Mouse (Mus musculus) embryonic facial prominence, embryonic 14.5 days (tissue): Measurements from ENCODE around the gene Tmem119. TPM values are rescaled to one million over a fixed set of nuclear protein-coding genes. Genes with fewer than 3 reads are reported as not detected.
"Not testable (repeated sequence)": the region's sequence is repeated elsewhere in the genome, so short reads cannot be mapped to it uniquely, and the experiment has no call there.

Experiments
- ATAC-seq: fragments of 200-750 bp; cut with Nextera tagmentation; 2 replicates; pipeline ENCODE4 v1.8.0; 2017; ENCODE audit warnings: low read depth, moderate number of reproducible peaks, moderate TSS enrichment
- DNase-seq: peaks from one replicate; pipeline ENCODE4 v3.0.0-alpha.2; 2015; ENCODE audit warnings: low spot score
- H3K27ac ChIP-seq: fragments of 300-500 bp; sonication (generic); replicated peaks from 2 replicates; pipeline ENCODE4 v1.5.1; 2014; ENCODE audit warnings: low read depth, mild to moderate bottlenecking, low read length, moderate library complexity
- H3K27me3 ChIP-seq: fragments of 300-500 bp; sonication (generic); replicated peaks from 2 replicates; pipeline ENCODE4 v1.6.1; 2014; ENCODE audit warnings: low read length; ENCODE audit not compliant: control insufficient read depth, insufficient read depth
- H3K36me3 ChIP-seq: fragments of 300-500 bp; sonication (generic); 2 replicates; pipeline ENCODE4 v1.6.1; 2014; ENCODE audit warnings: low read length, mixed read lengths; ENCODE audit not compliant: control insufficient read depth, insufficient read depth
- H3K4me1 ChIP-seq: fragments of 300-500 bp; sonication (generic); 2 replicates; pipeline ENCODE4 v1.6.1; 2014; ENCODE audit warnings: antibody characterized with exemption, low read length; ENCODE audit not compliant: control insufficient read depth, insufficient read depth
- H3K4me2 ChIP-seq: fragments of 300-500 bp; sonication (generic); 2 replicates; pipeline ENCODE4 v1.6.1; 2014; ENCODE audit warnings: low read depth, mild to moderate bottlenecking, low read length, moderate library complexity, mixed read lengths
- H3K4me3 ChIP-seq: fragments of 300-500 bp; sonication (generic); 2 replicates; pipeline ENCODE4 v1.5.1; 2014; ENCODE audit warnings: low read depth, mild to moderate bottlenecking, low read length
- H3K9ac ChIP-seq: fragments of 300-500 bp; sonication (generic); 2 replicates; pipeline ENCODE4 v1.6.1; 2014; ENCODE audit warnings: low read depth, mild to moderate bottlenecking, low read length, moderate library complexity, mixed read lengths
- H3K9me3 ChIP-seq: fragments of 300-500 bp; sonication (generic); 2 replicates; pipeline ENCODE4 v1.6.1; 2016; ENCODE audit warnings: low read length; ENCODE audit not compliant: control insufficient read depth
- WGBS: fragments of 180-500 bp; shearing (Covaris S2); extraction: QIAGEN DNeasy Blood & Tissue Kit; methylation state at CpG from one replicate; pipeline ENCODE4 v1.1.7; 2014; 5-methylcytosine and 5-hydroxymethylcytosine counted together
- polyA plus RNA-seq: library from polyadenylated mRNA; unstranded; fragments of >200 nt; fragmentation: Nextera tagmentation; extraction: Ambion mirVana; gene quantifications from 2 replicates; pipeline ENCODE4 v1.2.1, GENCODE M21; 2014

Tmem119 gene
- polyA plus RNA-seq, 1 experiment from 2014 or later = 109 TPM

GRCm38 (mm10) chr5:113790453-113791196 lies 9.7 kb downstream of the Tmem119 start:
- Histone ChIP-seq H3K27me3 (no peaks in the 10 kb centered on the region), H3K27ac (peak overlapping the region; percentile 21; the same call in 1 of the 2 replicates), H3K4me3 (no peak overlapping the region), H3K36me3 (peaks cover 25% of the 10 kb centered on the region), H3K4me1 (peaks cover 16% of the 10 kb centered on the region), H3K9ac (no peak overlapping the region), H3K9me3 (no peaks in the 10 kb centered on the region), H3K4me2 (no peak overlapping the region)
- ATAC-seq (no peak), DNase-seq (no peak)
- WGBS = 67% methylated on average over 11 of the region's 11 CpGs

- WGBS = 18% methylated on average over 7 of the region's 7 CpGs
- Histone ChIP-seq H3K4me1 (peaks cover 16% of the 10 kb centered on the region), H3K4me2 (no peak overlapping the region)
These were observed 11.1 kb downstream of the Tmem119 start for GRCm38 (mm10) chr5:113789075-113789788.

GRCm38 (mm10) chr5:113788645-113789044 lies 11.7 kb downstream of the Tmem119 start:
- Histone ChIP-seq H3K27me3 (no peaks in the 10 kb centered on the region), H3K27ac (peak overlapping the region; percentile 79), H3K4me2 (no peak overlapping the region), H3K9me3 (no peaks in the 10 kb centered on the region), H3K9ac (no peak overlapping the region), H3K4me1 (peaks cover 17% of the 10 kb centered on the region), H3K36me3 (peaks cover 5% of the 10 kb centered on the region), H3K4me3 (no peak overlapping the region)
- WGBS = 24% methylated on average over 6 of the region's 6 CpGs
- peak; percentile 16; the same call in 1 of the 2 replicates for ATAC-seq
- DNase-seq = no peak

More at GRCm38 (mm10) chr5:113789075-113789788, 11.1 kb downstream of the Tmem119 start:
- Histone ChIP-seq H3K9ac (peak overlapping the region; percentile 21; the same call in 1 of the 2 replicates), H3K9me3 (no peaks in the 10 kb centered on the region), H3K27me3 (no peaks in the 10 kb centered on the region), H3K36me3 (peaks cover 11% of the 10 kb centered on the region), H3K27ac (peak overlapping the region; percentile 79), H3K4me3 (no peak overlapping the region)
- DNase-seq (peak; percentile 91), ATAC-seq (peak; percentile 83)

GRCm38 (mm10) chr5:113786985-113787384 lies 13.3 kb downstream of the Tmem119 start:
- Histone ChIP-seq H3K9ac (no peak overlapping the region), H3K4me2 (no peak overlapping the region), H3K27me3 (no peaks in the 10 kb centered on the region), H3K36me3 (no peaks in the 10 kb centered on the region), H3K27ac (no peak overlapping the region), H3K4me3 (no peak overlapping the region), H3K9me3 (no peaks in the 10 kb centered on the region), H3K4me1 (peaks cover 28% of the 10 kb centered on the region)
- 71% methylated on average over 5 of the region's 5 CpGs for WGBS
- ATAC-seq (no peak), DNase-seq (no peak)

- Histone ChIP-seq H3K4me1 (peaks cover 21% of the 10 kb centered on the region), H3K27ac (peak overlapping the region; percentile 85), H3K9ac (peak overlapping the region; percentile 23; the same call in 1 of the 2 replicates), H3K4me2 (peak overlapping the region; percentile 32)
- not testable (repeated sequence) for ATAC-seq, H3K27me3 ChIP-seq, H3K4me3 ChIP-seq, H3K36me3 ChIP-seq, H3K9me3 ChIP-seq
- WGBS = 25% methylated on average over 3 of the region's 3 CpGs
- DNase-seq = peak; percentile 61
These were observed 16.2 kb downstream of the Tmem119 start for GRCm38 (mm10) chr5:113784104-113784503.

GRCm38 (mm10) chr5:113783581-113784001 lies 16.7 kb downstream of the Tmem119 start:
- no peaks in the 10 kb centered on the region for H3K27me3 ChIP-seq
- peaks cover 16% of the 10 kb centered on the region for H3K4me1 ChIP-seq
- H3K4me2 ChIP-seq = peak overlapping the region; percentile 32
- peak overlapping the region; percentile 23; the same call in 1 of the 2 replicates for H3K9ac ChIP-seq
- 0 out of 2 replicates have a peak, but pooled peaks cover under 1% of the 10 kb centered on the region for H3K36me3 ChIP-seq
- 5% methylated on average over 12 of the region's 12 CpGs for WGBS
- H3K4me3 ChIP-seq = 0 out of 2 replicates have a peak overlapping the region, but pooled peaks have one; percentile 1
- no peaks in the 10 kb centered on the region for H3K9me3 ChIP-seq
- ATAC-seq = peak; percentile 26; the same call in 1 of the 2 replicates
- peak; percentile 86 for DNase-seq
- peak overlapping the region; percentile 85 for H3K27ac ChIP-seq

- ATAC-seq = no peak
- no peak for DNase-seq
- Histone ChIP-seq H3K4me3 (no peak overlapping the region), H3K27me3 (no peaks in the 10 kb centered on the region), H3K9ac (no peak overlapping the region), H3K4me1 (peaks cover 12% of the 10 kb centered on the region; the same call in 1 of the 2 replicates), H3K9me3 (no peaks in the 10 kb centered on the region), H3K27ac (peak overlapping the region; percentile 85), H3K4me2 (no peak overlapping the region), H3K36me3 (0 out of 2 replicates have a peak, but pooled peaks cover 6% of the 10 kb centered on the region)
- WGBS = 89% methylated on average over 6 of the region's 7 CpGs
These were observed 17.7 kb downstream of the Tmem119 start for GRCm38 (mm10) chr5:113782624-113783023.

GRCm38 (mm10) chr5:113781875-113782274 lies 18.4 kb downstream of the Tmem119 start:
- H3K4me1 ChIP-seq = peaks cover 12% of the 10 kb centered on the region; the same call in 1 of the 2 replicates
- WGBS = 79% methylated on average over 7 of the region's 7 CpGs
- no peak for ATAC-seq
- no peaks in the 10 kb centered on the region for H3K9me3 ChIP-seq
- no peak overlapping the region for H3K4me3 ChIP-seq
- H3K36me3 ChIP-seq = peaks cover 8% of the 10 kb centered on the region
- no peak overlapping the region for H3K9ac ChIP-seq
- H3K4me2 ChIP-seq = no peak overlapping the region
- no peak for DNase-seq
- no peaks in the 10 kb centered on the region for H3K27me3 ChIP-seq
- no peak overlapping the region for H3K27ac ChIP-seq
